Mouse (Mus musculus) liver, embryonic 18 days (tissue): ENCODE measurements around the gene Abca13. TPM values are rescaled to one million over a fixed set of nuclear protein-coding genes. Genes with fewer than 3 reads are reported as not detected.

Experiments used
- polyA plus RNA-seq: library from polyadenylated mRNA; depleted of rRNA; stranded (reverse); fragments of >200 nt; gene quantifications from 2 replicates; pipeline ENCODE4 v1.2.3, GENCODE M21; 2012; rRNA removed

Gene Abca13
- 0.58 and 0.86 TPM in 2 replicates for polyA plus RNA-seq

GRCm38 (mm10) chr11:9191555-9192131 is at the start of gene Abca13:
Gene Abca13 (plus strand): TSS chr11:9191942.

Other genes with a start within 250 kb of the Abca13 start
- 0.04 and 0.05 TPM in 2 replicates for gene Pkd1l1, start 218.7 kb upstream of the Abca13 start, polyA plus RNA-seq
- 4.5 and 4.7 TPM in 2 replicates for gene Hus1, start 180.8 kb upstream of the Abca13 start, polyA plus RNA-seq
- gene Gm11992, start 143.3 kb upstream of the Abca13 start, polyA plus RNA-seq, result 0.15 and 0.19 TPM in 2 replicates
- 0.02 and 0.03 TPM in 2 replicates for gene Sun3, start 143.0 kb upstream of the Abca13 start, polyA plus RNA-seq
- gene Upp1, start 73.8 kb upstream of the Abca13 start, polyA plus RNA-seq, result 3.5 TPM in 2 replicates